Mouse (Mus musculus): ENCODE results near the gene Ehbp1. TPM values are rescaled to one million over a fixed set of nuclear protein-coding genes. Genes with fewer than 3 reads are reported as not detected.
A peak's percentile ranks its signal among the peaks of the same experiment; 100 is the strongest.

Ehbp1 gene
- polyA plus RNA-seq, 1 experiment, result 24.8 TPM

GRCm38 (mm10) chr11:21998141-21999047, 343.7 kb downstream of the Ehbp1 start:
- no peak for TF ChIP-seq CTCF (IDR thresholded peaks at IDR 0.05; ENCODE audit: borderline replicate concordance, insufficient read depth, low read depth, low read length)
- no peak for TF ChIP-seq POLR2A (IDR thresholded peaks at IDR 0.05; ENCODE audit: borderline replicate concordance, insufficient read depth, low read length)
- peaks cover 31% of the 10 kb centered on the region; the same call in 1 of the 2 replicates for H3K27me3 ChIP-seq (ENCODE audit: control insufficient read depth, insufficient read depth, low read length)
- no peak overlapping the region for H3K4me3 ChIP-seq (replicated peaks; ENCODE audit: insufficient read depth, low read depth, low read length)
- WGBS, result 48% methylated on average over 32 of the region's 32 CpGs
- no peaks in the 10 kb centered on the region for H3K4me1 ChIP-seq (ENCODE audit: control insufficient read depth, insufficient read depth, low read length)
- no peak overlapping the region for H3K27ac ChIP-seq (ENCODE audit: insufficient read depth, low read length)
- peak; percentile 7 to 12 for DNase-seq

GRCm38 (mm10) chr11:21997561-21998140, 344.4 kb downstream of the Ehbp1 start:
- Histone ChIP-seq H3K4me1 (ENCODE audit: control insufficient read depth, insufficient read depth, low read length) (no peaks in the 10 kb centered on the region), H3K27me3 (ENCODE audit: control insufficient read depth, insufficient read depth, low read length) (peaks cover 35% of the 10 kb centered on the region), H3K4me3 (replicated peaks; ENCODE audit: insufficient read depth, low read depth, low read length) (no peak overlapping the region), H3K27ac (ENCODE audit: insufficient read depth, low read length) (no peak overlapping the region)
- TF ChIP-seq POLR2A (IDR thresholded peaks at IDR 0.05; ENCODE audit: borderline replicate concordance, insufficient read depth, low read length) (no peak), CTCF (IDR thresholded peaks at IDR 0.05; ENCODE audit: borderline replicate concordance, insufficient read depth, low read depth, low read length) (no peak)
- 30% methylated on average over 20 of the region's 20 CpGs for WGBS
- DNase-seq, result peak in 1 of 2 experiments; percentile 25

- no peak for TF ChIP-seq POLR2A (IDR thresholded peaks at IDR 0.05; ENCODE audit: borderline replicate concordance, insufficient read depth, low read length)
- TF ChIP-seq CTCF (IDR thresholded peaks at IDR 0.05; ENCODE audit: borderline replicate concordance, insufficient read depth, low read depth, low read length), result no peak
- no peak overlapping the region for H3K27ac ChIP-seq (ENCODE audit: insufficient read depth, low read length)
- 2% methylated on average over 63 of the region's 63 CpGs for WGBS
- peak in 1 of 2 experiments; percentile 27 for DNase-seq
- H3K27me3 ChIP-seq (ENCODE audit: control insufficient read depth, insufficient read depth, low read length), result peaks cover 34% of the 10 kb centered on the region
- no peaks in the 10 kb centered on the region for H3K4me1 ChIP-seq (ENCODE audit: control insufficient read depth, insufficient read depth, low read length)
- no peak overlapping the region for H3K4me3 ChIP-seq (replicated peaks; ENCODE audit: insufficient read depth, low read depth, low read length)
Observed at GRCm38 (mm10) chr11:21996661-21997560, 345.2 kb downstream of the Ehbp1 start.

GRCm38 (mm10) chr11:21996325-21996647, 345.8 kb downstream of the Ehbp1 start:
- no peak overlapping the region for H3K27ac ChIP-seq (ENCODE audit: insufficient read depth, low read length)
- DNase-seq, result peak in 1 of 2 experiments; percentile 45
- WGBS, result 13% methylated on average over 13 of the region's 13 CpGs

GRCm38 (mm10) chr11:21995534-21996324, 346.4 kb downstream of the Ehbp1 start:
- peak; percentile 8 to 29 for DNase-seq
- no peak for TF ChIP-seq POLR2A (IDR thresholded peaks at IDR 0.05; ENCODE audit: borderline replicate concordance, insufficient read depth, low read length)
- WGBS, result 14% methylated on average over 27 of the region's 27 CpGs
- Histone ChIP-seq H3K27me3 (ENCODE audit: control insufficient read depth, insufficient read depth, low read length) (peaks cover 28% of the 10 kb centered on the region), H3K4me3 (replicated peaks; ENCODE audit: insufficient read depth, low read depth, low read length) (no peak overlapping the region), H3K27ac (ENCODE audit: insufficient read depth, low read length) (no peak overlapping the region), H3K4me1 (ENCODE audit: control insufficient read depth, insufficient read depth, low read length) (no peaks in the 10 kb centered on the region)

More at GRCm38 (mm10) chr11:21996325-21996647, 345.8 kb downstream of the Ehbp1 start:
- Histone ChIP-seq H3K27me3 (ENCODE audit: control insufficient read depth, insufficient read depth, low read length) (peaks cover 31% of the 10 kb centered on the region), H3K4me1 (ENCODE audit: control insufficient read depth, insufficient read depth, low read length) (no peaks in the 10 kb centered on the region), H3K4me3 (replicated peaks; ENCODE audit: insufficient read depth, low read depth, low read length) (no peak overlapping the region)
- TF ChIP-seq CTCF (IDR thresholded peaks at IDR 0.05; ENCODE audit: borderline replicate concordance, insufficient read depth, low read depth, low read length) (no peak), POLR2A (IDR thresholded peaks at IDR 0.05; ENCODE audit: borderline replicate concordance, insufficient read depth, low read length) (no peak)

- Histone ChIP-seq H3K27me3 (ENCODE audit: control insufficient read depth, insufficient read depth, low read length) (peaks cover 26% of the 10 kb centered on the region), H3K27ac (ENCODE audit: insufficient read depth, low read length) (no peak overlapping the region), H3K4me1 (ENCODE audit: control insufficient read depth, insufficient read depth, low read length) (no peaks in the 10 kb centered on the region), H3K4me3 (replicated peaks; ENCODE audit: insufficient read depth, low read depth, low read length) (no peak overlapping the region)
- DNase-seq, result peak in 1 of 2 experiments; percentile 21
- TF ChIP-seq CTCF (IDR thresholded peaks at IDR 0.05; ENCODE audit: borderline replicate concordance, insufficient read depth, low read depth, low read length) (no peak), POLR2A (IDR thresholded peaks at IDR 0.05; ENCODE audit: borderline replicate concordance, insufficient read depth, low read length) (no peak)
- WGBS, result 17% methylated on average over 34 of the region's 34 CpGs
Observed at GRCm38 (mm10) chr11:21994377-21995370, 347.4 kb downstream of the Ehbp1 start.
